Mouse (Mus musculus): ENCODE results near the gene Thbs3.

DNA sequence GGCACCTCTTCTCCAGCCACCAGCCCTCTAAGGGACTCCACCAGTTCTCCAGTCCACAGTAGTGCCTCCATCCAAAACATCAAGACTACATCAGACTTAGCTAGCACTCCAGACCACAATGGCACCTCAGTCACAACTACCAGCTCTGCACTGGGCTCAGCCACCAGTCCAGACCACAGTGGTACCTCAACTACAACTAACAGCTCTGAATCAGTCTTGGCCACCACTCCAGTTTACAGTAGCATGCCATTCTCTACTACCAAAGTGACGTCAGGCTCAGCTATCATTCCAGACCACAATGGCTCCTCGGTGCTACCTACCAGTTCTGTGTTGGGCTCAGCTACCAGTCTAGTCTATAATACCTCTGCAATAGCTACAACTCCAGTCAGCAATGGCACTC is 15.6 kb downstream of the Thbs3 start:
- no peak for TF ChIP-seq CTCF (conservative IDR thresholded peaks at IDR 0.05; ENCODE audit: insufficient read depth, insufficient read length, low read depth, low read length)
- TF ChIP-seq POLR2A (IDR thresholded peaks at IDR 0.05; ENCODE audit: low read depth, low read length): no peak

All from kidney, adult 2 months (tissue).